Mouse (Mus musculus): ENCODE data around the gene Gm5891. TPM values are rescaled to one million over a fixed set of nuclear protein-coding genes. Genes with fewer than 3 reads are reported as not detected.
"Not testable (repeated sequence)": the region's sequence is repeated elsewhere in the genome, so short reads cannot be mapped to it uniquely, and the experiment has no call there.

Gene Gm5891
- not detected in 2 replicates for polyA plus RNA-seq (2014; fragmentation: Nextera tagmentation; extraction: Ambion mirVana)

DNA sequence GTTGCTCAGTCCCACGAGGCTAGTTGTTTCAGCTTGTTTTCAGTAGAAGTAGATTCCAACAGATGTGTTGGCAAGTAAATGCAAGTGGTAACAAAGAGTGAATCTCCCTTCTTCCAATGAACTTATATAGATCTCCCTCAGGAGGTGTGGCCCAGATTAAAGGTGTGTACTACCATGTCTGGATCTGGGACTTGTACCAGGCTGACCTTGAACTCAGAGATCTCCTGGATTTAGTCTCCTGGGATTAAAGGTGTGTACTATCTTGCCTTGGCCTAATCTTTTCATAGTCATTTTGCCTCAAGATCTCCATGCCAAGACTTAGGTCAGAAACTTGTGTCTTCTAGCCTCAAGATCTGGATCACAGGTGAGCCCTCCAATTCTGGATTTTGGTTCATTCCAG, at the start of gene Gm5891:
Gm5891 (minus strand) TSS at position 101 of the 400 bp plus-strand sequence.
- H3K4me1 ChIP-seq (replicated peaks; ENCODE audit: control insufficient read depth, insufficient read depth, low read length); ATAC-seq (replicated peaks; ENCODE audit: low FRiP score); DNase-seq (ENCODE audit: low spot score); H3K4me3 ChIP-seq (ENCODE audit: low read depth, low read length); H3K27ac ChIP-seq (ENCODE audit: low read depth, low read length); H3K9me3 ChIP-seq (ENCODE audit: control insufficient read depth, low read length); H3K9ac ChIP-seq (ENCODE audit: low read length); H3K36me3 ChIP-seq (ENCODE audit: control insufficient read depth, insufficient read depth, low read length); H3K4me2 ChIP-seq (ENCODE audit: low read depth, low read length, severe bottlenecking); H3K27me3 ChIP-seq (ENCODE audit: control insufficient read depth, insufficient read depth, low read length): not testable (repeated sequence)
- no CpG with 5 or more reads among the region's 1 CpGs for WGBS

Other genes starting within 250 kb of the Gm5891 start
- not detected in 2 replicates for gene Gm4175, start 159.8 kb downstream of the Gm5891 start, polyA plus RNA-seq (2014; fragmentation: Nextera tagmentation; extraction: Ambion mirVana)
- not detected in 2 replicates for gene Gm4177, start 124.6 kb downstream of the Gm5891 start, polyA plus RNA-seq (2014; fragmentation: Nextera tagmentation; extraction: Ambion mirVana)
- gene Vmn1r135, start 88.9 kb downstream of the Gm5891 start, polyA plus RNA-seq (2014; fragmentation: Nextera tagmentation; extraction: Ambion mirVana) = not detected in 2 replicates
- gene Gm5725, start 77.0 kb downstream of the Gm5891 start, polyA plus RNA-seq (2014; fragmentation: Nextera tagmentation; extraction: Ambion mirVana) = not detected in 2 replicates
- not detected in 2 replicates for gene Vmn1r137, start 73.3 kb upstream of the Gm5891 start, polyA plus RNA-seq (2014; fragmentation: Nextera tagmentation; extraction: Ambion mirVana)
- not detected in 2 replicates for gene Vmn1r138, start 107.6 kb upstream of the Gm5891 start, polyA plus RNA-seq (2014; fragmentation: Nextera tagmentation; extraction: Ambion mirVana)
- not detected in 2 replicates for gene Gm6176, start 135.0 kb upstream of the Gm5891 start, polyA plus RNA-seq (2014; fragmentation: Nextera tagmentation; extraction: Ambion mirVana)
- not detected in 2 replicates for gene Vmn1r139, start 147.8 kb upstream of the Gm5891 start, polyA plus RNA-seq (2014; fragmentation: Nextera tagmentation; extraction: Ambion mirVana)
- not detected in 2 replicates for gene Gm16451, start 197.0 kb upstream of the Gm5891 start, polyA plus RNA-seq (2014; fragmentation: Nextera tagmentation; extraction: Ambion mirVana)
- gene Gm10666, start 213.4 kb upstream of the Gm5891 start, polyA plus RNA-seq (2014; fragmentation: Nextera tagmentation; extraction: Ambion mirVana) = not detected in 2 replicates
- gene Vmn1r142, start 242.7 kb upstream of the Gm5891 start, polyA plus RNA-seq (2014; fragmentation: Nextera tagmentation; extraction: Ambion mirVana) = not detected in 2 replicates

All from forebrain, embryonic 11.5 days (tissue).